Mouse (Mus musculus) large intestine, adult 2 months (tissue): ENCODE measurements at regions not wholly inside any gene's neighbourhood (a gene's known extent, or its start where the extent isn't known, plus 50 kb on each side); places are given as distances from the start of the nearest gene placed in this dataset.

Source experiments
- DNase-seq: peaks from one replicate; pipeline ENCODE4 v3.0.0-alpha.2; 2012; ENCODE audit warnings: low read depth, low spot score
- WGBS: fragments of 180-500 bp; shearing (Covaris S2); methylation state at CpG from one replicate; pipeline ENCODE4 v1.1.7; 2018; 5-methylcytosine and 5-hydroxymethylcytosine counted together

DNA sequence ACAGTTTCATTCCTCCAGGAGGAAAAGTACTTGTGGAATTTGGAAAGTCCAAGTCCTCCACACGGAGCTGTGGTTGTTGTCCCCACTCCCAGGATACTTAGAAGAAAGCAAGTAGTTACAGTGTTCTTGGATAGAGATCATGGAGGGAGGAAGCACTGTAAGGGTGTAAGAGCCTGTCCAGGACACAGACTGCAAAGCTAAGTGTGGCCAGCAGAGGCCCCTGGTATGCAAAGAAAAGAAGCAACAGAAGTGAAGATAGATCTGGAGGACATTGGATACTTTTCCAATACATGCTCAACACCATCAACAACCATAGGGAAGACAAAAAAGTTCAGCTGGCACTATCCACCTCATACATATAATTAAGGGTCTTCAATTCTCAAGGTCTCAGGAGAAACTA is 197.4 kb downstream of the Meis1 start:
- 18% methylated on average over 1 of the region's 1 CpGs for WGBS
- no peak for DNase-seq

DNA sequence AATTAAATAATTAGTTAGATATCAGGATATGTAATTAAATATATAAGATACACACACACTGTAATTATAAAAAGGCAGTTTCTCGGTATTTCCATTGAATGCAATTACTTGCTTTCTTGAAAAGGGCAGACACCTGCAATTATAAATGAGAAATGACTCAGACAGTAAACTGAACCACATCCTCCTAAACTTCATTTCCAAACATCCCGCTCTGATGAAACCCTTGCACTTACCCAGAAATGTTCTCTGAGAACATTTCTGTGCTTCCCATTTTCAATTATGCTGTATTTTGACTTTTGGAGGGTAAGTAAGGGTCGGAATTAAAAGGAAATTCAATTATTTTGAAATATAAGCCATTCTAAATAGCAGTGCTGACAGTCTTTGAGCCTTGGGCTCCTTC is 204.7 kb downstream of the Meis1 start:
- WGBS = 91% methylated on average over 3 of the region's 3 CpGs
- DNase-seq = no peak

DNA sequence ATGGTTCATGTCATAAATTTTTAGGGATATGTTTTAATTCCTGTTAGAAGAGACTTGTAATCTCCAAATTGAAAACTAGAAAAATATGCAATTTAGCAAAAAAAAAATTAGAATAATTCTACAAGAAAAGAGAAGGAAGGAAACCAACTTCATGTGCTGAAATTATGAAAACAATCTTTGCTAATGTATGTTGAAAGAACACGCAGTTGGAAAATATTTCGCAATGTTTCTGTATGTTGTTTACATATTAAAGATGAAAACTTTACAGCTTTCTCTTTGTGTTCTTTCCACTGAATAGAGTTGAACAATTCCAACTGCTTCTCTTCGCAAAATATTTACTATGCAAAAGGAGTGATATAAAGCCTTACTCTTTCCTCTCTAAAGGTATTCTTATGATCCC is 251.3 kb downstream of the Meis1 start:
- WGBS = 87% methylated on average over 3 of the region's 3 CpGs
- no peak for DNase-seq

DNA sequence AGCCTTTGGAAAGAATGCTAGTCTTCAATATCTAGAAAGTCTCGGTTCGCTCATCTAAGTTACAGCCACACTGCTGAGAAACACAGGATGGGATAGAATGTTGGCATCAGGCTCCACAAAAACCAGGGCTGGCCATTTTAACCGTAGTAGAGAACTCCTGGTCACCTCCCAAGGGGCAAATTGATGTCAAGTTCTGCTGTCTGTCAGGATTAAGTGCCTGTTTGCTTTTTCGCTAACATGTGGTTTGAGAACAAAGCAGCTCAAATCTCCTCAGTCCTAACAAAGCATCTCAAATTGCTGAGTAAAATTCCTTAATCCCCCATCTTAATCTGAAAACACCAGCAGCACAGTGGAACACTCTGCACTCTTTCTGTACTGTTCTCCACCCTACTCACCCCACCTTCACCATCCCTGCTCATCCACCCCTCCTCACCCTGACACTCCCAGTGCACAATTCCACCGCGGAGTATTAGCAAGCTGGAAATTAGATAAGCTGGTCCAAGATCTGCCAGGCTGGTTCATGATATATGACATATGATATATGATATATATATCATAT is 252.2 kb downstream of the Meis1 start:
- no peak for DNase-seq
- WGBS = 83% methylated on average over 6 of the region's 6 CpGs

DNA sequence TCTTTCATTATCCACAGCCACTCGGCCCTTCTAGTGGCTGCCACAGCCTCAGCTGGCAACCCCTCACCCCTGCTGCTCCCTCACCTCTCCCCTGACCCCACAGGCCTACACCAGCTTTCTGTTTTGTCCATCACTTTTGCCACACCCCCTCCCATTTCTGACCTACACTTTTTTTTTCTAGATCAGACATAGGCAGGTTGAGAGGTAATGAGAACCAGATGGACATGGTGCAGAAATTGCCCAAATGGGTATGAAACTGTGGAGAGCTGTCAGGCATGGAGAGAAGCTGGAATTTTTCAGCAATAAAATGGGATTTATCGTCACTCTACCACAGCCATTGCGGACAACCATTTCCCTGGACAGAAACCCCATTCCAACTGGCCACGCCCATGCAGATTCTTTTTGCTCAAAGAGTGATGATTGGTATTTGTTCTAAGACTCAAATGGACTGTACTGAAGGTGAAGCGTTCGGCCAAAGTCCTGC is 260.2 kb downstream of the Meis1 start:
- WGBS = 90% methylated on average over 6 of the region's 6 CpGs
- no peak for DNase-seq

DNA sequence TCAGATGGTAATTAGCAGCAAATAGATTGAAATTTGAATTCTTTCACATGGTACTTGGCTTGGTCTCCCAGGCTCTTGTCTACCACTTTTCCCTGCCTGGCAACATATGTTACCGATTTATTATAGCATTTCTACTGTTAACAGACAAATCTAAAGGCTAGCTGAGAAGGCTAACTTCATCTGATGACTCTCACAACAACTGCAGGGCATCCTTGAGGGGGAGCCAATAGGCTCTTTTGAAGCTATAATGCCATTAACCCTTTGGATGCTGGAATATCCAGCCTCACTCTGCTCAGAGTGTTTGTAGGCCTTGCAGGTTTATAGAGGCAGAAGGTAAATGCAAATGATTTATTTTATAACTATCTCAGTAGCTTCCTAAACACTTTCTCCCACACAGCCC is 262.2 kb downstream of the Meis1 start:
- no peak for DNase-seq
- WGBS = 76% methylated on average over 1 of the region's 1 CpGs

DNA sequence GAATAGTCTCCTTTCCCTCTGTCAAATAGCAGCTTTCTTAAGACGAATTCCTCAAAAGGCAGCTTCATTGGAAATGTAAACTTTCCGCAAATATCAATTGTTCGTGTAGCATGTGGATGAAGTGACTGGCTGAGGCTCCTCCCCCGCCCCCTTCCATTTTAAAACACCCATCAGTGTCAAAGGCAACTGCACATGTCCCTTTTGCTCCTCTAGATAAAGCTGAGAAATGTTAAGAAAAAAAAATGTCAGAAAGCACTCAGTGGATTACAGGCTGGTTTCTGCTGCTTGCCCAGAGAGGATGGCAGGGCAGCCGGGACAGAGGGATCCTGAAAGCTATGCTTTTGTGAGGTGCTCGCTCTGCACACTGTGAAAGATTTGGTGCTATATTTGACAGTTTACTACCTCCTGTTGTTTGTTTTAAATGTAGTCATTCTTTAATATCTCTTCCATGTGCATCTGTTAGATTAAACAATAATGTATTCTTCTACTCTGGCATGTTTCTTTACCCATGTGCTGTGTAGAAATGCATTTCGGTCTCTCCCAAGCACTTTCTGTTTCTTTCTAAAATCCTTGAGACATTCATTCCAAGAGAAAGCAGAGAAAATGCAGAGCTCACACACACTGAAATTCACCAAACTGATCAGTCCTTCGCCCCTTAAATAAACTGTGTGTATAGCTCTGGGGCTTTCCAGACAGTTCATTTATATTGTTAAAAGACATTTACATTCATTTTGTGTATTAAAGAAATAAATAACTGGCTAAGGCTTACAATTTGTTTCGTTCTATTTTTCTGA is 263.9 kb downstream of the Meis1 start:
- 53% methylated on average over 9 of the region's 9 CpGs for WGBS
- DNase-seq = no peak

DNA sequence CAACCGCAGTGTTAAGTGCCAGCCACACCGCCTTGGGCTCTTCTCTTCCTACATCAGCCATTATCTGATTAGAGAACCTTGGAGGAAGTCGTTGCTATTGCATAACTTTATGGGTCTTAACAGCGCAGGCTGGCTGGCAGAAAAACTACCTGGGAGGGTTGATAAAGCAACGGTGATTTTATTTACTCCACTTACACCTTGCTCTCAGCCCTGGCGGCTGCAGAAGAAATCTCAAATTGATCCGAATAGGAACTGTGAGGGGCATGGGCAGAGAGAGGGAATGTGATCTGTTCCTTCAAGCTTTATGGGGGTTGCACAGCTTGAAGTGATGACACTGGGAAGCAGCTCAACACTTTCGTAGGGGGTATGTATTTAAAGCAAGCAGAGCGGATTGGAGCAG is 264.9 kb downstream of the Meis1 start:
- WGBS = 11% methylated on average over 9 of the region's 9 CpGs
- peak; percentile 64 for DNase-seq

DNA sequence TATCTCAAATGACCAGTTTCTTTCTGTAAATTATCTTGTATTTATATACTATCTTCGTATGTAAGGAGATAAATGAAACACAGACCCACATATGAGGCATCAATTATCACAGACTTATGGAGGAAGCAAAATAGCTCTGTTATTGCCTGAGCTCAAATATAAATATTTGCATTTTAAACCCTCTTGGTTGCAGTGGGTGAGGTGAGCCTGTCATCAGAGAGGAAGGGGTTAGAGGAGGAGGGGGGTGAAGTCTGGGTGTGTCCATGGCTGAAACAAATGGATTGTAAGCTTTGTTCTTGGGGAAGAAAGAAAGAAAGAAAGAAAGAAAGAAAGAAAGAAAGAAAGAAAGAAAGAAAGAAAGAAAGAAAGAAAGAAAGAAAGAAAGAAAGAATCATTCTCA is 265.5 kb downstream of the Meis1 start:
- DNase-seq = no peak
- 45% methylated on average over 1 of the region's 1 CpGs for WGBS

DNA sequence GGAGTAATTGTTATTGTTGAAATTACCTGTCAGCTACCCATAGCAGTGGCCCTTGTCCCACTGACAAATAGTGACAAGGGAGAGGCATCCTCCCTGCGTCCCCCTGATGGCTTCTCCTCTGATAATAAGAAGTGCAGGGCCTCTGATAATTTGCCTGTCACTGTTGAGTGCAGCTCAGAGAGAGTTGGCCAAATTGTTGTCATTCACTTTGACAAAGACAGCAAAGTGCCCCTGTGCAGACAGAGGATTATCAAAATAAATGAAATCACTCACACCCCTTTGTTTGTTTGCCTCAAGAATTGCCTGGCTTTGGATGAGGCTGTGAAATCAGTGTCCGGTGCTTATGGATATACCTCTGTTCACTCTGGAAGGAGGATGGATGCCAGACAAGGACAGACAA is 266.3 kb downstream of the Meis1 start:
- 89% methylated on average over 2 of the region's 2 CpGs for WGBS
- DNase-seq = no peak

DNA sequence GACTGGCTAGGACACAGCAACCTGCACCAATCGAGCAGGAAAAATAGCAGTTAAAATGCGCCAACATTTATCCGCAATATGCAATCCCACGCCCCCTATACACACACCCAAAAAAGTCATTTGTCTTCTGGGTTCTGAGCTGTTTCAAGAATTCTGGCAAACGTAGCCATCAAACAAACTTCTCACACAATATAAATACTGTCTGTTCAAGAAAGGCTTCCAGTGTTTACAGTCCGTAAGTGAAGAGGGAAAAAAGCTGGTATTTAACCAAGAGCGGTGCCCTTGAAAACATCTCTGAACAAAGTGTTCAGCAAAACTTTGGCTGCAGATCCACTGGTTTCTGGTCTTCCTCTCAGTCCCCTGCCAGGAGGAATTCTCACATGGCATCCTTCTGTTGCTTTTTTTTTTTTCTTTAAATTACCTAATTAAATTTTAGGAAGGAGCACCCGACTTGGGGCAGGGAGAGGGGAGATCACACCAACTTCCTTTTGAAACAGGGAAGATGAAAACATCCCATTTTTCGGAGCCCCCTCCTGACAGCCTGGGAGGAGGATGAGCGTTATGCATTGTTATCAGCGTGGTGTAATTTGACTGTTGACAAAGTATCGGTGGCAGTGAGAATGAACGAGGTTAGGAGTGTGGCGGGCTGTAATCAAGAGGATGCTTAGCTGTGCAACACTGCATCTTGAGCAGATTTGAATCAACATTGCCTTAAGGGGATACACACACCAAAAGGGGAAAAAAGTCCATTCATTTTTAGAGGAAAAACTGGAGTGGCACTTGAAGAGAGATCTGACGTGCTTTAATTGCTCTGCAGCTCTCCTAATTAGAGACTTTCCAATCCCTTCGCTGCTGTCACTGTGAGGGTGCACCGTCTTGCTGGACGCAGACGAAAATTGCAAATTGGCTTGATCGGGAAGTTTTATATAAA is 267.6 kb downstream of the Meis1 start:
- DNase-seq = no peak
- 25% methylated on average over 20 of the region's 20 CpGs for WGBS

DNA sequence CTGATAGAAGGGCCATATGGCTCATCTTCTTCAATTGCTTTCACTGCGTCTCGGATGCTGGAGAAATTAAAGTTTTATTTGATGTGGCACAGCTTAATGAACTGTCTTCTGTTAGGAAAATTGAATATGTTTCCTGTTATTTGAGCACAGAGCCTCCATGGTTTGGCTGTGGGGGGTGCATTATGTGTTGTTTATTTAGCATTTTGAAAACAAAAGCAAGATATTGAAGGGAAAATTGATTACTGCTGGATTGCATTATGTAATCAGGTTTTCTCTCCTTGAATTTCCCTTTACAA is 268.8 kb downstream of the Meis1 start:
- 75% methylated on average over 2 of the region's 2 CpGs for WGBS

DNA sequence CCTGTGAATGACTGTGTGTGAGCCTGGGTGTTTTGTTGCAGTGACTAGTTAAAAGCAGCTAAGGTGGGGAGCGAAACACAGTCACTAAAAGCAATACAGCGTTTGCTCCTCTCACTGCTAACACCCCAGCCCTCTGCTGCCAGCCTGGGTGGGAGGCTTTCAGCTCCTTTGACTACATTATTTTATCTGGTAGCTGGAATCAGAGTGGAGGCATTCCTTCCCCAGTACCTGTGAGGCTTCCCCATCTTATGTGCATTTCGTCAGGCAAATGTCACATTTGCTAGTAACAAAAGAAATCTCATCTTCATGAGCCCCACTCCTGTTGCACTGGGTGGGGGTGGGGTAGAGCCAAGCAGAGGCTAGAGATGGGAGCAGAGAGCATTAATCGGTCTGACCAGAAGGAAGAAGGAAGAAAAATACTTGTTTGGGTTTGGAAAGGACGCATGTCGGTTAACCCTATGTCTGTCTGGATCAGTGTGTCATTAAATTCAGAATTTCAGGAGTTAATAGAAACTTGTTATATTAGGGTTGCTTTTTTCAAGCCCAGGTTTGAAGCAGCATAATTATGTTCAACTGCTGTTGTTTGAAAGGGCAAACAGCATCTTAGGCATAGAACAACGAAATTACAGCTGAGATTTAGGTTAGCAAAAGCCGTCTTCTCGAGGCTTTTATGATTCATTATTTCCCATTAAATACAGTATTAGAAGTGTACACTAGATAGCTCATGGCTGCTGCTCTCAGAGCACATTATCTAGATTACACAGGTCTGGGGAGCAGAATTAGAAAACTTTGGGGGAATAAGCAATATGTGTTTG is 269.3 kb downstream of the Meis1 start:
- 74% methylated on average over 9 of the region's 9 CpGs for WGBS
- no peak for DNase-seq

More for the DNA sequence above, 268.8 kb downstream of the Meis1 start:
- DNase-seq = no peak

DNA sequence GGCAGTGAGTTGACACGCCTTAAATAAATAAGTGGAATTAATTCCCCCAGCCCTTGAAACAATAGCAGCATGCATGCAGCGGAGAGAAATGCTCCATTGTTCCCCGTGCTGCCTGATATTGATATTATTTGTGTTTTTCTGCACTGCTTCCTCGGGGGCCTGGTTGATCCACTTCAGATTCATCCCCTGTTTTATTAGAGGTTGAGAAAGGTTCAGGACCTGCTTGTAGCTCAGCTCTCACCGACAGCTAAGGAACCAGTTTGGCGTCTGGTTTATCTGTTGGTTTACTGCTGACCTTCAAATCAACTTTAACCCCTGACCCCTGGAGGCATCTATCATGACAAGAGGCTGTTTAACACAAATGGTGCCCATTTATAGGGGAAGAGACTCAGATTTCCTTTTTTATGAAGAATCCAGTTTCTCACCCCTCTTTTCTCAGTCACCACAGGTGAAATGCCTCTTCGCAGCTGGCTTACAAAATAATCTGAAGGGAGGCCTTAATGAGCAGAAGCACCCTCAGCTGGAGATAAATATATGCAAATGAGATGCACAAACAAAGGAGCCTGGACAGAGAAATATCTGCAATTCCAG is 270.8 kb downstream of the Meis1 start:
- no peak for DNase-seq
- 25% methylated on average over 7 of the region's 7 CpGs for WGBS

DNA sequence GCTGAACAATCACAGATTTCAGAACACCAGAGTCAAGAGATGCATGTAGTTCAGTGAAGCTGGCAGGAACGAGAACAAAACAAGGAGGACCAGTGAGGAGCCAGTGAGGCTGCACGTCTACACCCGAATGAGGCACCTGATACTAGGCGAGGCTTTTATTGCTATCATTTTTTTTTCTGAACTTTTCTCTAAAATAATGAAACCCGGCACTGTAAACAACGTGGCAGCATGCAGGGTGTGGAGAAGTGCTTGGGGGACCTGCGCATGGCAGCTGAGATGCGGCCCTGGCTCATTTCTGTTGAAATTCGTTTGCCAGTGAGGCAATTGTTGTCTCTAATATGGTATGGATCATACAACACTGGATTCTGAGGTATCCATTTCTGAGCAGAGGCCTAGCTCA is 271.4 kb downstream of the Meis1 start:
- WGBS = 27% methylated on average over 9 of the region's 9 CpGs
- DNase-seq = no peak

DNA sequence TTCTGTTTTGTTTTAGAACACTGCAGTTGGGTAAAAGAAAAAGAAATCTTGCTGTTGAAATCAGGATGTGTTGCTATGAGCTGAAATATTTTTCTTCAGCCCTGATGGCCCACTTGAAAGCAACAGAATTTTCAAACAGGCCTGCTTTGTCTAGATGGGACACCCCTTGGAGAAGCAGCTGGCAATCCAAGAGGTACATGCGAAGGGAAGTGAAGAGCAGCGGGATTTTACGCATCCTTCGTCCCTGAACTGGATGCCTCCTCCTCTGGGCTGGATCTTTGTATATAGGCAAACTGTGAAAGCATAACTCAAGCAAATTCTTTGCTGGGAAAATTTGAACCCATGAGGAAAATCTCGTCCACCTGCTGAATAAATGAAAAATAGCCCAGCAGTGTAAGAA is 272.3 kb downstream of the Meis1 start:
- WGBS = 71% methylated on average over 5 of the region's 5 CpGs
- no peak for DNase-seq

DNA sequence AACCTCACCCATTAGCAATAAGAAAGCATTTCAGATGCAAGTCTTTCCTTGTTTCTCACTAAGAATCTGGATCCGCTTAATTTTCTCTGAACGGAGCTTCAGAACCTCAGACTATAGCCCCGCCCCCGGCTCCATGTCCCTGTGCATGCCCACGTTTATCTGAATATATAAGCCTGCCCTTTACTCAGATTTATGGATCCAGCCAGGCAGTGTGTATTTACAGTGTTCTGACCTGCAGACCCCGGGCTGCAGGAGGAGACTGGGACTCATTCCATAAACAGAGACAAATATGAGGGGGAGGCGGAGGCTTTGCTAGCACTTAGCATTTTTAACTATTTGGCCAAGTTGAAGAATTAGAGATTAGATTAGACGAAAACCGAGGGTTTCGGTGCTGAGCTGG is 272.9 kb downstream of the Meis1 start:
- WGBS = 28% methylated on average over 10 of the region's 10 CpGs
- DNase-seq = no peak

DNA sequence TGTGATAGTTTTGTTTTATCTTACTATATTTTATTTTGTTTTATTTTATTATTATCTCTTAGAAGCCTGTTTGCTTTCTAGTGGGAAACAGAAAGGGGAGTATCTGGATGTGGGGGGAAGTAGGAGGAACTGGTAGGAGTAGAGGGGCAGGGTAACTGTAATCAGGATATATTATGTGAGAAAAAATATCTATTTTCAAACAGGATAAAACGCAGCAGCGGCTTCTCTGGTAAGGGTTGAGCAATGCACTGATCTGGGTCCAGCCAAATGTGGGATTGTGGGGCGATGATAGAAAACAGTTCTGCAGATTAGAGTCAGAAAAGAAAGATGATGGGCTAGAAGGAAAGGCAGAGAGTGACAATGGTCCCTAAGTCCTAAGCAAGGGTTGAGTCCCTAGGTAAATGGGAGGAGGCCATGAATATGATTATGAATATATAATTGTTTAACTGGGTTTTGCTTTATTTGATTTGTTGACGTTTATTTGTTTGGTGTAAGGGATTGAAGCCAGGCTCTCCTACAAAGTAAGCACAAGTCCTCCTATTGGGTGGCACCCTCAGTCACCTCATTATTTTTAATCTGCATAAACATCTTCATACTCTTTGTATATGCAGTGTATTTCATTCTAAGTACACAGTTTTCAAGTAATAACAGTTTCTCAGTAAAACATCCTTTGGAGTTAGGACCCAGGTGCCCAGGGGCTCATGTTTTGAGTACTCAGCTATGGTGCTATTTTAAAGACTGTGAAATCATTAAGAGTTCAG is 283.7 kb downstream of the Meis1 start:
- 95% methylated on average over 4 of the region's 4 CpGs for WGBS
- DNase-seq = no peak

DNA sequence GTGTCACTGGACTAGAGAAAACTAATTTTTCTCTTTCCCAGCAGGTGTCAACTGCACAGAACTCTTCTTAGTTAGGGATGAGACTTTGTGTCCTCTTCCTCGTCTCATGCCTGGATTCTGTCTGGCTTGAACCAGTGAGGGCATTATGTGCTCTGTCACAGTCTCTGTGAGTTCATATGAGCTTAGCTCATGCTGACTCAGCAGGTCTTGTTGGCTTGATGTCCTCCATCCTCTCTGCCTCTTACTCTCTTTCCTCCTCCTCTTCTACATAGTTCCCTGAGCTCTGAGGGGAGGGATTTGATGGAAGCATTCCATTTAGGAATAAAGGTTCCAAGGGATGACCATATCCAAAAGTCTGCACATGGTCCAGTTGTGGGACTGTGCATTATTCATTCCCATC is 284.7 kb downstream of the Meis1 start:
- DNase-seq = no peak
- WGBS = 81% methylated on average over 1 of the region's 1 CpGs
